Mouse (Mus musculus) induced T-regulatory cell, adult 2 months (primary cell): ENCODE measurements around the gene Gm9970.

Experiments
- DNase-seq: peaks from one replicate; pipeline ENCODE4 v3.0.0-alpha.2; 2012; ENCODE audit warnings: low read depth

The Gm9970 gene

DNA sequence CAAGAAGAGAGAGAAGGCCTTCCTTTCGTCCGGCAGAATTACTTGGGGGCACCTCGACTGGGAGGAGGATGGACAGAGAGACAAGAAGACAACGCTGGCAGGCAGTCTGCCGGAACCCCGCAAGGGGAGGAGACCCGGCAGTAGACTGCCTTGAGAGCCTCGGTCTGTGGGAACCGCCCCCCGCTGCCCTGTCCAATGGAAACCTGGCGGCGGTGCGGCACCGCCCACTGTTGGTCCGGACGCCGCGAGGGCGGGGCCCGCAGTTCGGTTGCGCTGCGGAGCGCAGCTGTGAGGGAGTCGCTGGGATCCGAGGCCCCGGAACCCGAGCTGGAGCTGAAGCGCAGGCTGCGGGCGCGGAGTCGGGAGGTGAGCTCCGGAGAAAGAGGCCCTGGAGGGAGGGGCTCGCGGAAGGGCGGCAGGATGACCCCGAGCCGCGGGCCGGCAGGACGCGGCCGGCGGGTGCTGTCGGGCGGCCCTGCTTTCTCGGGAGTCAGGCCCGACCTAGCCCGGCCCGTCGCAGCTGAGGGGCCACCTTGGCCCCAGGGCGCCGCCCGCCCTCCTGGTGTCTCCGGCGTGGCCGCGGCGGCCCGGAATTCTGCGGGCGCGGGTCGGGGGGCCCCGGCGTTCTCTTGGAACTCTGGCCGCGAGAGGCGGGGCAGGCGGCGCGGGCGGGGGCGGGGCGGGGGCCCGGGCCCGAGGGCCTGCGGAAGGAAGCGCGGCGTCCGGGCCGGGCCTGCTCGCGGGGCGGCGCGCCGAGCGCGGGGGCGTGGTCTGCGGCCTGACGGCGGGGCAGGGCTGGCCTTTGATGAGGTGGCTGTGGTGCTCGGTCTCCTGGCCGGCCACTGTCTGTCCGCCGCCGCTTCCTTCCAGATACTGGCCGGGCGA, at the start of gene Gm9970, which contains the start of gene Nrbp1:
TSS of gene Gm9970 (minus strand) at position 596 of the 885 bp plus-strand sequence.
TSS of gene Nrbp1 (plus strand) at position 228 of the 885 bp plus-strand sequence.
- peak; percentile 97 for DNase-seq

GRCm38 (mm10) chr5:31289626-31290230, 48.7 kb upstream of the Gm9970 start:
- peak; percentile 59 for DNase-seq

DNA sequence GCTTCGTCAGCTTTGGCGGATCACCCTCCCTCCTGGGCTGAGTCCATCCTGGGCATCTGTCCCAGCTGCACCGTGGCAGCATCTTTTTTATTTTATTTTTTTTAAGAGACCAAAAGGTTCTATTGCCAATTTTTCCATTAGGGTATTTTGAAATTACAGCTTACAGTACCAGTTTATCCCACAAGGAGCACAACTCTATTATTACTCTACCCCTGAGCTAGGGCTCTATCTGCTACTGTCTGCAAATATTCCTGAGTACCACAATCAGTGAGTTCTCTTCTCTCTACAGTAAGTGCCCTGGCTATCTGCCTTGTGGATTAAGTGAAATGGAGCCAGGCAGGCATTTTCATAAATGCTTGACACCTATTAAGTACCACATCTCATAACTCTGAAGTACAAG, 47.6 kb upstream of the Gm9970 start:
- DNase-seq, result peak; percentile 47

GRCm38 (mm10) chr5:31288225-31288624, 47.2 kb upstream of the Gm9970 start:
- DNase-seq, result no peak

DNA sequence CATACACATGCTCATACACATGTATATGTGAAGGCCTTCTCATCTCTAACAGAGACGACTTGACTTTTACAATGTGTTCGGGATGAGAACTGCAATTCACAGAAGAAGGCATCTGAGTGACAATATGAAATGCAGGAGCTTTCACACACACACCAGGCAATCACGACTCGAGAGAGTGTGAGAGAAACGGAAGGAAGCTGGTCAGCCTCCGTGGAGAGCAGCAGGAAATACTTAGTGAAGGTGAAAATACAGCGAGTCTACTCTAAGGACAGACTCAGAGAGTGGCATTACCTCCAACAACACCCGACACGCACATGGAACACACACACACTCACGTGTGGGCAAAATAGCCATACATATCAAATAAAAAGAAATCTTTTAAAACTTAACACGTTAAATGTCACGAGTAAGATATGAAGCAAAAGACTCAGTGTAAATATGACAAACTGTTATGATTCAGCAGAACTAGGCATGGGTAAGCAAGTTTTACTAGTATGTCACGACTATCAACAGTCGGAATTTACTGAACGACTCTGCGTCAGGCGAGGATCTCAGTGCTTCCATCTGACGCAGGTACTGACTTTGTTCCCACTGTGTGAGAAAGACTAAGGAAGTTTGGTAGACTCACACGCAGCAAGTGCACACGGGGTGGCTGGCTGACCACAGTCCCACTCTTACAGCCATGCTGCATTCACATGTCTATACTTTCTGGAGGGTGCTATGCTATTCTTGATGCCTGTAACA, 38.4 kb upstream of the Gm9970 start:
- DNase-seq, result peak; percentile 49

GRCm38 (mm10) chr5:31273018-31273417, 32.0 kb upstream of the Gm9970 start:
- DNase-seq, result no peak

DNA sequence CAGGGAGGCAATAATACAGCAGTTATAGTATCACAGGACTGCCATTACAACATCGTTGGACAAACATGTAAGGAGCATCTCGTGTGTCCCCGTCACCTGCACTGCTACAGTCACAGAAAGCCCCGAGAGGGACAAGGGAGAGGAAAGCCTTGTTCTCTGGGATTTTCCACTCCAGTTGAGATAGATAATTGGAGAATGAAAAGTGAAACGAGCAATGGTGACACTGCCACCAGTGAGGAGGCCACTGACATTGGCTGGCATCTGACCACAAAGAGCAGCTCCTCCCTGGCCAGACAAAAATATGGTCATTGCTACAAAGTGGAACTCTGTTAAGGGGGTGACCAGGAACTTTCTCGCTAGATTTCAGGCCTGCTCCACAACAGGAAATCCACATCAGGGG, 26.7 kb upstream of the Gm9970 start:
- DNase-seq, result no peak

DNA sequence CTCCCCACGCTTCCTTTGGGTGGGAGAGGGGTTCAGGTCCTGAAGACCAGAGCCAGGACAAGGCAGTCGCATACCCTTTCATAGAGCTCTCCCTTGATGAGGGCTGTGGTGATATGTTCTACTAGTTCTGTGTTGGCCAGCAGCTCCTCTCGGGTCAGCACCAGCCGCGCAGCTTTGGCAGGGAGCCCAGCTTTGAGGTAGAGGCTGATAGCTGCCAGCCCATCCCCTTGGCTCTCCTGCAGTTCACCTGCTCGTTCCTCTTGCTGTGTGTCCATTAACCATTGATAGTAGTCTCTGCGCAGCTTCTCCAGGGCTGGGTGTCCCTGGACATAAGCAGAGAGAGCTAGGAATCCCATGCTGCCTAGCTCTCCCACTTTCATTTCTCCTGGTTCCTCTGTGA, 25.1 kb upstream of the Gm9970 start:
- no peak for DNase-seq

DNA sequence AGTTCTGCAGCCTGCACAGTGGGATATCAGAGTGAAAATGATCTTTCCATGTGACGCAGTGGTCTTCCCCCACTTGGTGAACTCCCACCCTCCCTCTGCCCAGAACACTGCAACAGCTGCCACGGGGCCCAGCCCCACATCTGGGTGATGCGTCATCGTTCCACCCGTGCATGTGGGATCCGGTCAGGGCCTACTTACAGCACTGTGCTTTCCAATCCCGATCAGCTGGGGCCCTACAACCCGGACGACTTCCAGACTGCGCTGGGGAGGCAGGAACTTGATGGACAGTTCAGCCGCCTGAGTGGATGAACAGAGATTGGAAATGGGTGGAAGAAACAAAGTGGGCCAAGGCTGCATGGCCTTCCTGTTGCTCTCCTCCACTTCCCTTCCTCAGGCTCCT, 16.6 kb upstream of the Gm9970 start:
- DNase-seq, result no peak

DNA sequence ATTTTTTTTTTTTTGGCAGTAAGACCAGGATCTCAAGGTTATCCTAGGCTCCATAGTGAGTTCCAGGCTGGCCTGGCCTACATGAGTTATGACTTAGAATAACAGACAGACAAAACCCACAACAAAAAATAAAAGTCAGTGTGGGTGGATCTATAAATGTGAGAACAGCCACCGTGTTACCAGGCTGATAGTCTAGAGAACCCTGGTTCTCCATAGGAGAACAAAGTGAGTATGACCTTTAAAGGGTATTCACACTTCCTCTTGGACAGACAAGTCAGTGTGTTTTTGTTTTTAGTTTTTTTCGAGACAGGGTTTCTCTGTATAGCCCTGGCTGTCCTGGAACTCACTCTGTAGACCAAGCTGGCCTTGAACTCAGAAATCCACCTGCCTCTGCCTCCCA, 14.9 kb upstream of the Gm9970 start:
- DNase-seq, result no peak

DNA sequence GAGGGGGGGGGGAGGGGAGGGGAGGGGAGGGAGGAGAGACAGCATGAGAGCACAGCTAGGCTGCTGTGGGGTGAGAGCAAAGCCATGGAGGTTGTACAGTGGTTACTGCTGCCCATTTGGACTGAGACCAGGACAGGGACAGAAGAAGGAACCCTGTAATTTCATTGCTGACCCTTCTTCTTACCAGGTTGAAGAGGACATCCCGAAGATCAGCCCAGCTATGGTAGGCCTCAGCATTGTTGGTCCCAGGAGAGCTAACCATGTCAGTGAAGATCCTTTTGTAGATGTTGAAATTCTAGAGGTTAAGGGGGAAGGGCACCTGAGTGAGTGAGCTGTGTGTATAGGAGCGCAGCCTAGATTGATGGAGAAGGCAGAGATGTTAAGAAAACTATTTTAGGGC, 14.3 kb upstream of the Gm9970 start:
- no peak for DNase-seq

GRCm38 (mm10) chr5:31254901-31255300, 13.9 kb upstream of the Gm9970 start:
- DNase-seq, result no peak

- no peak for DNase-seq
Observed at GRCm38 (mm10) chr5:31254452-31254851, 13.4 kb upstream of the Gm9970 start.

- DNase-seq, result no peak
Observed at GRCm38 (mm10) chr5:31253806-31254205, 12.8 kb upstream of the Gm9970 start.

GRCm38 (mm10) chr5:31252795-31253545, 11.9 kb upstream of the Gm9970 start:
- DNase-seq, result no peak

DNA sequence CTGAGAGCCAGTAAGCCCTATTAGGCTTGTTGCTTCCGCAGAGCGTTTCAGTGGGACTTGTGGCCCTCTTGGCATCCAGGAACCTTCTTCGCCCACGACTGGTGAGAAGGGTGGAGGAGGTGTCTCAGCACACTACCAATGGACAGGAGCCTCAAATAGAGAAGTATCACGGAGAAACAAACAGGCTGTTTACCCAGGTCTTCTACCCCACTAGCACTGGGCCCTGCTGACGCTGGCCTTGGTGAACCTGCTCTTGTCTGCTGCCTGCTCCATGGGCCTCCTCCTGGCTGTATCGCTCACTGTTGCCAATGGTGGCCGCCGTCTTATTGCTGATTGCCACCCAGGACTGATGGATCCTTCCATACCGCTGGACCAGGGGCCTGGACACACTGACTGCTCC, 11.1 kb upstream of the Gm9970 start:
- DNase-seq, result no peak

DNA sequence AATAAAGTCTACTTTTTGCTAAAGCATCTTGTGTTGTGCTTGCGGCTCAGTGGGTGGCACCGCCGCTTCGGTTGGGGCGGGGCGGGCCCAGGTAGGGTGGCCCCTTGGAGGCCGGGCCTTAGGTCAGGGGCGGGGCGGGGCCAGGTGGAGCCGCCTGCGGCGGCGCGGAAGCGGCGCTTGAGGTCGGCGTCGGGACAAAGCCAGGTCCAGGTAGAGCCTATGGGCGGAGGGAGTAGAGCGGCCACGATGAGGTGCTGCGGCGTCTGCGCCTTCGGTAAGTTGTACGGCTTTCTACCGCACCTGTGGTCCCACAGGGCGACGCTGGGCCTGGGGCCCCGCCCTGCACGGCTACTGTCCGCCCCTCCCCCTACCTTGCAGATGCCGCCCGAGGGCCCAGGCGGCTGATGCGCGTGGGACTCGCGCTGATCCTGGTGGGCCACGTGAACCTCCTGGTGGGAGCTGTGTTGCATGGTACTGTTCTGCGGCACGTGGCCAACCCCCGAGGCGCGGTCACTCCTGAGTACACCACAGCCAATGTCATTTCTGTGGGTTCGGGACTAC, 10.6 kb upstream of the Gm9970 start, which contains the start of gene Krtcap3:
TSS of gene Krtcap3 (plus strand) at position 151 of the 561 bp plus-strand sequence.
- peak; percentile 66 for DNase-seq

DNA sequence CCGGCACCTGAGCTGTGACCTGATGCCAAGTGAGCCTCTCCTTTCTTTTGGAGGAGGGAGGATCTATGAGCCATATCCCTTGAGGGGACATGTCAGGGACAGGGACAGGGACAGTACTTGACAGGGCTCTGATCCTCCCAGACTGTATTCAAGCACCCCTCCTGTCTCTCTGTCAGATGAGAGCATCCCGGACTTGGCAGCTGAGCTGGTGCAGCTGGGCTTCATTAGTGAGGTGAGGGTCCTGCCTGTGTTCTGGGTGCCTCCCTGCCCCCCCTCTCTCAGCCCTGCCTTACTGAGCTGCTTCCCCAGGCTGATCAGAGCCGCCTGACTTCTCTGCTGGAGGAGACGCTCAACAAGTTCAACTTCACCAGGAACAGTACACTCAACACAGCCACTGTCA, 9.7 kb upstream of the Gm9970 start:
- no peak for DNase-seq

DNA sequence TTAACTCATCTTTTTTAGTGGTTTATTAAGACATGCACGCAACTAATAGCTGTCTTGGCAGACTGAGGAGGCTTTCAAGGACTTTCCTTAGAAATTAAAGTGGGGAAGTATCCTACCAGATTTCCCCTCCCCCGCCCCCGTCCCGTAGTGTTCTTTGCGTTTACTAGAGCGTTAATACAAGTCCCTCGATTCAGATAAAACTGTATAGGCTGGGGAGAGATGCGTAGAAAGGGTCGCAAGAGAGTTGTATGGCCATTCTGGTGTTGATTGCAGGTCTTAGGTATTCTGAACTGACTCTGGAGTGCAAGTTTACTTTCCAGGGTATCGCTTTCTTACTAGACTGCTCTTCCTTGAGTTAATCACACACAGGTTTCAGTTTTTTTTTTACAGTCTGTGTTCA, 1.2 kb upstream of the Gm9970 start:
- DNase-seq, result no peak

GRCm38 (mm10) chr5:31241522-31242034, 546 bp upstream of the Gm9970 start:
- no peak for DNase-seq

GRCm38 (mm10) chr5:31226641-31227040, 14.4 kb downstream of the Gm9970 start:
- no peak for DNase-seq
